Mouse (Mus musculus) mouse embryonic stem cell (cell line): ENCODE data around the gene Eefsec.

Experiments used
- in situ Hi-C, 2 experiments: fragments of 300-500 bp; cut with MboI; formaldehyde crosslinking; loops; 1 replicate in 1 of 2; 3 replicates in 1 of 2; pipeline ENCODE4 v1.14.3; 2019 to 2020; ENCODE audit warnings: low sequenced_read_pairs in 2 of 2, low pct_unique_long_range_greater_than_20kb in 1 of 2, mixed read lengths in 1 of 2; ENCODE audit not compliant: unreplicated experiment in 1 of 2

Eefsec gene

DNA sequence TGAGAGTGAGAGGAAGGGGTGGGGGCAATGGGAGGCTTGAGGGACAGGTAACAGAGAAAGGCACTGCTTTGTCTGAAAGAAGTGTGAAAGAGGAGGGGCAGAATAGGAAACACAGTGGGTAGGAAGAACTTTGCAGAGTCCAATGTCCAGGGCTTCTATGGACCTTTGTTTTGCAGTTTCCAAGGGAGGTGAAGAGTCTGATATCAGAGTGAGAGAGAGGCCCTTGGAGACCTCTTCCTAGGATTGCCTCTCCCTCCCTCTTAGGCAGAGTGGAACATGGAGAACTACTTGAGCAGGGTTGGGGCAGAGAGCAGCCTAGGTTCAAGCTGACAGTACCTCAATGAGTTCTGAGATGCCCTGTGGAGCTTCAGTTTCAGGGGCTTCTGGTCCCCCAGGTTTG lies 88.1 kb downstream of the Eefsec start:
- in situ Hi-C loops, result no loop called here

DNA sequence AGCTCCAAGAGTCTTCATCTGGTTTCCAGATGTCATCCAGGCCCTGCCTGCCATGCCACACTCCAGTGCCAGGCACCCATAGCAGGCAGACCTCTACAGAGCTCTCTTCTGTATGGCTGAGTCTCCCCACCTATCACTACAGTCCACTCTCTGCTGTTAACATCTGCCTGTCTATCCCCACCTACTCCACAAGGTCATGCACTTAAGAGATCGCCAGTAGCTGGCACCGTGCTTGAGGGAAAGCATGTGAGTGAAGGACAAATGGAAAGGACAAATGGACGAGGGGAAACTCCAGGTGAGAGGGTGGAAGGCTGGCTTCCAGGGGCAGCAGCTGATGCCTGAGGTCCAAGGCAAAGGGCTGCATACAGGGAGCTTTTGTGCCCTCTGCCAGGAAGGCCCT lies 90.5 kb downstream of the Eefsec start:
- in situ Hi-C loops, result no loop called here

DNA sequence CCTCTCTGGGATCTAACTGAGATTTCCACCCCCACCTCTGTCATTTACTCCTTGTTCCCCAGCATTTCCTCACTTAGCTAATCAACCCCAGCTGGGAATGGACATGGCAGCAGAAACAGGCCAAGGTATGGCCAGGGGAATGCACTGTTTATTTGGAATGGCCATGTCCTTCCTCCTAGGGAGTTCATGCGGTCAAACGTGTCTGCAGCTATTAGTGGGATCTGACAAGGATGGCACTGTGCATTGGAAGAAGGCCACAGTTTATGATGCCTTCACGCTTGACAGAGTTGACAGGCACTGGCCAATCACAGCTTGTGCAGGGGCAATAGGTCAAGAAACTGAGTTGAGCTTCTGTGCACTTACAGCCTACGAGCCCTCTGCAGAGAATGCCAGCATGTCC lies 93.8 kb downstream of the Eefsec start:
- in situ Hi-C loops, result no loop called here

DNA sequence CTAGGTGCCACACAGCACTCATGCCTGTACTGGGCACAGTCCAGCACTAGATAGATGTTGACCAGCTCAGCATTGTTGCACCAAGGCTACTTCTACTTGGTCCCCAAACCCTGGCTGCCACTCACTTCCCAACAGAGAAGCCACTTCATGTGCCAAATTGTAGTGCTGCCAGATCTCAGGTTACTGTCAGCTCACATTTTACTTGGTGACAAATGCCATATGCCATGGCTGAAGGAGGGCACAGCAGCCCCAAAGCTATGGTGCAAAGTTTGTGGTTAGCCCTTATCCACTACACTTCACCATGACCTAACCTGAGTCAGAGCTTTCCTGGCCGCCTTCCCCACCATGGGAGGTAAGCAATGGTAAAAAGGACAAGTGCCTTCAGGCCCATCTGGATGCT lies 99.6 kb downstream of the Eefsec start:
- in situ Hi-C loops, result no loop called here

DNA sequence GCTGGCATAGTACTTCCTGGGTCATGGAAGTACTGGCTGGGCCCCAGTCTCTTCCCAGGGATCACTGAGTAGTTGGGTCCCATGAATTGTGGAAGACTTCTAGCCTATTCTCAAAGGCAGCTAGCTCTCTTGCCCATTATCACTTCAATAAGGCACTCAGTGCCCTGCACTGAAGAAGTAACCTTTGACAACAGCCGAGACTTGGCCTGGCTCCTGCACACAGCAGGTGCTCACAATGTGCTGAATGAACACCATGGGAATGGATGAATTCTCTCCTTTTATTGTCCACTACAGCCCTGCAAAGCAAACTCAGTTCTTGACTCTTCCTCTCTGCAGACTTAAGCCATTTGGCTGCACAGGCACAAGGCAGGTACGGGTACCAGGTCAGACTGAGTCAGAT lies 101.0 kb downstream of the Eefsec start:
- in situ Hi-C loops, result no loop called here

DNA sequence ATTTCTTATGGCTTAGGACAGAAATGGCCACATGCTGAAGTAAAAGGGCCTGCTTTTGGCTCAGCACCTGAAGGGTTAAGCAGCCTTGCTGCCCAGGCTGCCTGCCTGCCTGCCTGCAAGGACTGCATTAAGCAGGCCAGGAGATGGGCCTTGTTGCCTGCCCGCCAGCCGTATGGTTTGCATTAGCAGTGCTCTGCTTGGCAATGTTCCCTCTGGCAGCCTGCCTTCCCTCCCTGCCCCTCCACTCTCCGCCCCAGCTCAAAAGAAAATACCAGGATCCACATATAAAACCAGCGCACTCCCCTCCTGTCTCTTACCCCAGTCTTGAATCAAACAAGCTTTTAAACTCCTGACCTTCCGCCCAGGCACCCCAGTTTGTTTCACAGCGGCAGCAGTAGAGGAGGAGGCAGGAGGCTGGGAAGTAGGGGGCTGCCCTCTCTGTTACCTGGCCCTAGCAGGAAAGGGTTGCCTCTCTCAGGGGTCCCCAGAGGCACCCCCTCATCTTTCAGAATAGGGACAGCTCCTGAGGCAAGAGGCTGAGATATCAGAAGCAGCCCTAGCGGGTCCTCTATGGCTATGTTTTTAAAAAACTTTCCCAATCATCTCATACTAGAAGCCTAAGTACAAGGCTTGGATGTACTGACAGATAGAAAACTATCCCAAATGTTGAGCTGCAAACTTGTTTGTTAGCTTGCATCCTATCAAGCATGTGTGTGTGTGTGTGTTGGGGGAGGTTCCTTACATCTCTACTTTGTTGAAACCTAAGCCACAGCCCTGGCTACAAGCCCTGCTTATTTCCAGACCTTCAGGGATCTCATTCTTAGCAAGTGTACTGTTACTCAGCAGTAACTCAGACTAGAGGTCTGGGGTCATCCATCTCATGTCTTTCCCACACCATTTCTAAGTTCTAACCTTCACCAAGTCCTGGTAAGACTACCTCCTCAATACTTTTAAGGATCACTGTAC lies 102.6 kb downstream of the Eefsec start:
- in situ Hi-C loops, result no loop called here

DNA sequence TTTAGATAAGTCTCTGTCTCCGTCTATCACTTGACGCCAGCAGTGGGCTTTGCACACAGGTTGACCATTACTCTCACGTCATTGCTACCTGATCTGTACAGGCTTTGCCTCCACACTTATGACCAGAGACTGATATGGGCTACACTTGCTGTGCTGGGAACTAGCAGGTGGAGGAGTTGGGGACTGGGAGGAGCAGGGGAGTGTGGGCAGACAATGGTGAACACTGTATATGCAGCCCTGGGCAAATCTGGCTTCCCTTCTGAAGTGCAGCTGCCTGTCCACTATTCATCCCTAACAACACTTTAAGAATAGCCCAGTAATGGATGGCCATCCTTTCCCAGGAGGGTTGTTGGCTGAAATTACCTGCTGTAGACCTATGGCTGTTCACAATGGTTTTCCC lies 103.4 kb downstream of the Eefsec start:
- in situ Hi-C loops, result no loop called here

DNA sequence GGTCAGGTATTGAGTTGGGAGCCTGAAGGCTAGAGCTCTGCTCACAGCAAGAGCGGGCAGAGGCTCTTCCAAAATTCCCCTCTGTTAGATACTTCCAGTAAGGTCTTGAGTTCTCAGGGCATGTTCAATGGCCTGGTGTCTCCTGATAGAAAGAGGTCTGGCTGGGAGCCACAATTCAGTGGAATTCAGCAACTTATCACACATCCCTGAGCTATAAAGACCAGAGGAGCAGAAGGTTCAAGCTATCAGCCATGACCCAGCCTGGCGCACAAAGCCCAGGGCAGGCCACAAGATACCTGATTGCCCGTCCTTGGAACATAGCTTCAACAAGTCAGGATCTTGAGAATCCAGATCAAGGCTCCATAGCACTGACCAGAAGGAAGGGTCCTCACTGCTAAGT lies 105.2 kb downstream of the Eefsec start:
- in situ Hi-C loops, result no loop called here

DNA sequence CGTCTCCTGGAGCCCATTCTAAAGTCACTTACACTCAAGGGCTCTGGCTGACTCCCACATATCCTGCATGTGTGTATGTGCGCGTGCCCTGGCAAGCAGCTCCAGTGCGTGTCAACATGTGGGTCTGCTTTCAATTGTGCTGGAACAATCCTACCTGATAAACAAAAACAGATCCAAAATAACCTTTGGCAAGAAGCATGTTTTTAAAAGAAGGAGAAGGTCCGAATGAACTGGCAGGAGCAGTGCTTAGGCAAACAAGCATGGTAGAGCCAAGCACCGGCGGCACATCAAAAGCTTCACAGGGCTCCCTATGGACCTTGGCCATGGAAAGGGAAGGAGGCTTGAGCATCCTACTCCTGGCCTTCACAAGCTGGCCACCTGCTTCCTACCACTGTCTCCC lies 105.6 kb downstream of the Eefsec start:
- in situ Hi-C loops, result no loop called here

DNA sequence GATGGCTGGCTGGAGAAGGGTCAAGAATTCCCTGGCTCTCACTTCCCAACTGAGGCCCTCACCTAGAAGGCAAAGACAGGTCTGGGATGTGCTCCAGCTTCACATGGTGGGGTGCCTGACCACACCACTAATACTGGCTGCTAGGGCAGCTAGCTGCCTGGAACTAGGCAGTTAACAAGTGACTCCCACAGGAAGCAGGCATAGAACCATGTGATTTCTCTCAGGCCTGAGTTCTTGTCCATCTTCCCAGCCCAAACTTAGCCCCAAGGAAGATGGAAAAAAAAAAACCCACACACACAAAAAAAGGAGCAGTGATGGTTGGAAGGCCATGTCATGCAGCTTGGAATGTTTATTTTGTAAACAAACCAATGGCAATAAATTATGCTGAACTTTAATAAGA lies 117.0 kb downstream of the Eefsec start:
- in situ Hi-C loops, result no loop called here

DNA sequence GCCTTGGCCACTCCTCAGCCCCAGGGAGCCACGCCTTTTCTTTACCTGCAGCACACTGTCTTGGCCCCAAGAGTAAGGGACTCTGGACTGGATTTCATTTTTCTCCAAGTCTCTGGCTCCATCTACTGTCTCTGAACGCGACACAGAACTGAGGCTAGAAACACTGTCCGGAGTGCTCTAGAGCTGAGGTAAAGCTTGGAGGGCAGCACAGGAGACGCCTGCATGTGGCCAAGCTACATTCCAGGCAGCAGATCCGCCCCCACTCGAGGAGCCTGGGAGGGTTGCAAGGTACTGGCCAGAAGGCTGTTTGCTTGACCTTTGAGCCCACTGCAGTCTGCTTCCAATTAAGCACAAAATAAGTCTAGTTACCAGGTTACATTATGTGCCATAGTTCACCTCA lies 124.5 kb downstream of the Eefsec start:
- in situ Hi-C loops, result no loop called here

DNA sequence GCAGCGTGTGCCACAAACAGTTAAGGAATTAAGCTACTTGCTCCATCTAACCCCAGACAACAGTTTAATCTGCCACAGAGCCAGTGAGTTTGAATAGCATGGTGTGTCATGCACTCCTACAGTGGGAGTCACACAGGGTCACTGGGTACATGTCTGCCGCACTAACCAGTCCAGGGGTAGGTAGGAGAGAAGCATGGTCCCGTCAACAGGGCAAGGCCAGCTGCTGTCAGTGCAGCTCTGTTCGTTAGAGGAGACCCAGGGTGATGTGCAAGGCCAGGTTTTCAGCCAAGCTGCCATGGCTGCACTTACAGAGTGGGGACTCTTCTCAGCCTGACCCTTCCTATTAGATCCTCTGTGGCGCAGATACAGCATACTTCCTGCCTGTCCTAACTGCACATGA lies 125.1 kb downstream of the Eefsec start:
- in situ Hi-C loops, result no loop called here

DNA sequence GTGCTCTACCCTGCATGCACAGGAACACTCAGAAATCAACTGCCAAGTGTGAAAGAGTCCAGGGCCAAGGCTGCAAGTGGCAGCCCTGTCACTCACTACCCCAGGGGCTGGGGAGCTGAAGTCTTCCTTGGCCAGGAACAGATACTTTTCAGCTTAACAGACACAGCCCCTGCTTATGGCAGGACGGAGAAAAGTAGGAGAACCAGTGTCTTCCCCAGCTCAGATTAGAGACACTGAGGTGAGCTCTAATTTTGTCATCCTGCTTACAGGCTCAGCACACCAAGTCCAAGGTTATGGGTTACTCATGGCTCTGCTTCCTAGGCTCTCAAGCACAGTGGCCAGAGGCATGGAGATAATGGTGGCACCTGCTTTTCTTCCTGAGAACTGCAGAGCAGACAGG lies 126.6 kb downstream of the Eefsec start:
- in situ Hi-C loops, result no loop called here

DNA sequence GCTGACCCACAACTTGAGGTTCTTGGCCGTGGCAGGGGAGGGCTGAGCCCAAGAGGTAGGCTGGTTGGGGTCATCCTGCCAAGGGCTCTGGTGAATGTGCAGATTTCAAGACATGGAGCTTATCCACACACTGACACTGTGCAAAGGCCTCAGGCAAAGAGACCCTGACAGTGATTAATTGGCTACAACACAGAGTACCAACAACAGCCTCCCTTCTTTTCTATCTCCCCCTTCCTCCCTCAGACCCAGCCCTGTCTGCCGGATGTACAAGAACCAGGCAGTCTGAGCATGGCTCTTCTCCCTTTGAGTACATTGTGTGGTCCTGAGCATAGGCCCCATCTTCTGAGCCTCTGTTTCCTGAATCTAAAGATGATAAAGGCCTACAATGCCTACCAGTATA lies 131.0 kb downstream of the Eefsec start:
- in situ Hi-C loops, result no loop called here

DNA sequence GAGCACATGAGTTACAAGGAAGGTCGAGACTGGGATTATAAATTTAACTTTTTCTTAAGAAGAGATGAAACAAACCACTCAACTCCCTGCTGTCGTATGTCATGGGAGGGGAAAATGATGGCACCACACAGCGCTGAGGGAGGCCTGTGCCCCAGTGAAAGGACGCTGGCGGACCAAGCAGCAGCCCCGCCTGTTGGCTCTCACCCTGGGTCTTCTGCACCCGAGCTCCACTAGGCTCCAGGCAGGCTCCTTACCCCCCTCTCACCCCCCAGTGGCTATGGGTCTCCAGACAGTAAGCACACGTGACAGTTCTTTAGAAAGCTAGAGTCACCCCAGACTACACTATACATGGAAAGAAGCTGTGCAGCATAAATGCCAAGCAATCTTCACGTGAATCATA lies 132.4 kb downstream of the Eefsec start:
- in situ Hi-C loops, result no loop called here

DNA sequence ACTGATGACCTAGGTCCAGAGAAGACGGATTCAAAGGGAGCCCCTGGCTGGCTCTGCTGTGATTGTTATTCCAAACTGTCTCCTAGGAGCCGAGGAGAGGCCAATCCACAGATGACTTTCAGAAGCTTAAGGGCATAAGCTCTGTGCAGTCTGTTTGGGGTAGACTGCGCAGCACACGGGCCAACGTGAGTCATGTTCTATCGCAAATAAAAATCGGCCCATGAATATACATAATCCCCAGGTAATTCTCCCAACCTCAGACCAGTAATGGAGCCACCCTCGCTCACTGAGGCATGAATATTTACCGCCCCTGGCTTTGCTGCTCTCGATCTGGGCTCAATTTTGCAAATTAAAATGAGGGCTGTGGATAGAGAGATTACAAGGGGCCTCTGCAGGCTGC lies 134.7 kb downstream of the Eefsec start:
- in situ Hi-C loops, result no loop called here

DNA sequence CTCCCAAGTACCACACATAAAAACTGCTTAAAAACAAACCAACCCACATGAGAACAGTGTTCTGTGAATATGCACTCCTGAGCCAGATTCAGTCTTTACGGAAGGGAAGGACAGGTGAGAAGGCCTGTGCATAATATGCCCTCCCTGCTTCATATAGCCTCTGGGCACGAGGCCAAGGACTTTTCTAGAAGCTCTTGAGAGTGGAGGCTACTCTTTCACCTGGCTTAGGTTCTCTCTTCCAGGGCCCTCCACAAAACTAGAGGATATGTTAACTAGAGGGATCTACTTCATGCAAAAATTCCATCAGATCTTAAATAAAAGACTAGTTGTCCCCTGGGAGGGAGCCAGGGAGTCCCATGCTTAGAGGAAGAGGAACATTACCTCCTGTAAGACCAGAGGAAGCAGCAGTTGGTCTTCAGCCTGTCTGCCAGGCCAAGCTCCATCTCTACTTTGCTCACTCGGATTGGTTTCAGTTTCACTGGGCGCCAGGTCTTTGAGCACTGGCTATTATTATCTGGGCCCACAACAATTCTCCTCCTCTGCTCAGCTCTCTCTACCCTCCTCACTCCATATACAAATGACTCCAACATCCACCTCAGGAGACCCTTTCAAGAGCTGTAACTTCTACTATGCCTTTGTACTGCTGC lies 140.1 kb downstream of the Eefsec start:
- in situ Hi-C loops, result no loop called here

DNA sequence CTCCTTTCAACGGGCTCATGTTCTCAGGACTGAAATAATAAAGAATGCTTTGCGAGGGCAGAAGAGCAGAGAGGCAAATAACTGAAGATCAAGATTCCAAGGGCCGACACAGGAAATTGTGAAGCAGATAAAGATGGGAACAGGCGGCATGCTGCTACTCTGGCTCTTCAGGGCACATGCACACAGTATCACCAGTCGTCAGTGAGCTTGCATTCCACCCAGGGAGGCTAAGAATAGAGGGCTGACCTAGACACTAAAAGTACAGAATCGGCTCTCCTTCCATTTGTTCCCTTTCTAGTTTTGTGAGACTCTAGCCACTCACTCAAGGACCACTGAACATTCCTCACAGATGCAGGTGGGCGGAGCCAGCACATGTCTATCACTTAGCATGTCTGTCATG lies 145.1 kb downstream of the Eefsec start:
- in situ Hi-C loops, result no loop called here

DNA sequence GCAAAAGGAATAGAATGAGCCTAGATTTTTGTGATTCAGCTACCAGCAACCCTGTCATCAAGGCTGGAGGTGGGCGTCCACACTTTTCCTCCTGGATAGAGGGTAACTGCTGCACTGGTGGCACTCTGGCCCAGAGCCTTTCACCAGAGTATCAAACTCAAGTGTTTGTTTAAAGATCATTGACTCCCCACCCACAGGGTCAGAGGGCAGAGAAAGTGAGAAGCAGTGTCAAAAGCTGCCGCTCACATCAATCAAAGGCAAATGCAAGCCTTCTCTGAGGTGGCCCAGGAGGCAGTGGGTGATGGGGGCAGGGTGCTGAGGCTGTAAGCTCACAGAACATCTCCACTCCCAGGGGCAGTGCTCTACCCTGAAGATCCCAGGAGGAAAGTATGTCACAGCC lies 146.8 kb downstream of the Eefsec start:
- in situ Hi-C loops, result no loop called here

DNA sequence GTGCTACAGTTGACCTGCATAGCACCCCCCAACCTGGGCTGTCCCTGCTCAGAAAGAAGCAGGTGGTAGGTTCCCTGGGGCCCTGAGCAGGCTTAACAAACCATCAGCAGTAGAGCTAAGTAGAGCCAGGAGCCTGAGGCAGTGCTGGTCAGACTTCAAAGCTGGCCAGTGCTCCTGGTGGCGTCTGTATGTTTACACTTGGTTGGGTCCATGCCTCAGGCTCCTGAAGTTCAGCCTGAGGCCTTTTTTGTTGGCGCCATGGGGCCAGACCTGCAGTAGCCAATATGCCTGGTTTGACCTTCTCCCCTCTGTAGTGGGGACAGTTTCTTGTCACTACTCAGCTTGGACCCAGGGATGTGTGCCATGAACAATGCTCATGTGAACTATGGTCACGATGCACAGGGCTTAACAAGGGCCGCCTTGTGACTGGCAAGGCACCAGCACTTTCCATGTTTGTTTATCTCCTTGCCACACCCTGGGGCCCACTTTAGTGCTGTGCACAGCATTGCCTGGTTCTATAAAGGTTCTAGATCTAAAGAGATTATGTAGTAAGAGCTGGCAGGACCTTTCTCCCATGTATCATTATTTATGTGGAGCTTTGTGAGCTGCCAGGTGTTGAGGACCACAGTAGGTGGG lies 153.9 kb downstream of the Eefsec start:
- in situ Hi-C loops, result no loop called here
